Mouse (Mus musculus) liver, embryonic 16.5 days (tissue): ENCODE measurements around the gene Fbxo30. TPM values are rescaled to one million over a fixed set of nuclear protein-coding genes. Genes with fewer than 3 reads are reported as not detected.

Source experiments
- polyA plus RNA-seq: library from polyadenylated mRNA; unstranded; fragments of >200 nt; fragmentation: Nextera tagmentation; extraction: Ambion mirVana; gene quantifications from 2 replicates; pipeline ENCODE4 v1.2.1, GENCODE M21; 2015

Fbxo30 gene
- polyA plus RNA-seq, 1 experiment from 2014 or later: 75.6 TPM

Other genes starting within 250 kb of the Fbxo30 start
- gene Grm1, start 199.0 kb upstream of the Fbxo30 start, polyA plus RNA-seq: not detected in 2 replicates
- 4.3 and 4.5 TPM in 2 replicates for gene Shprh, start 131.9 kb upstream of the Fbxo30 start, polyA plus RNA-seq
- 0.06 and 0.18 TPM in 2 replicates for gene Epm2a, start 62.1 kb downstream of the Fbxo30 start, polyA plus RNA-seq